Mouse (Mus musculus) ES-E14 (cell line): ENCODE data around the gene Gm11037.

ENCODE experiments used
- CHD2 ChIP-seq: IDR thresholded peaks from 2 replicates; pipeline ENCODE4 v1.6.1; 2014; ENCODE audit warnings: mild to moderate bottlenecking, low read depth, low read length, inconsistent platforms
- HCFC1 ChIP-seq: IDR thresholded peaks from 2 replicates; pipeline ENCODE4 v1.6.1; 2012; ENCODE audit warnings: low read length, inconsistent platforms, borderline replicate concordance; ENCODE audit not compliant: insufficient read depth
- MAFK ChIP-seq: IDR thresholded peaks from 2 replicates; pipeline ENCODE4 v1.6.1; 2014; ENCODE audit warnings: mild to moderate bottlenecking, low read depth, low read length, inconsistent platforms; ENCODE audit not compliant: insufficient read depth

DNA sequence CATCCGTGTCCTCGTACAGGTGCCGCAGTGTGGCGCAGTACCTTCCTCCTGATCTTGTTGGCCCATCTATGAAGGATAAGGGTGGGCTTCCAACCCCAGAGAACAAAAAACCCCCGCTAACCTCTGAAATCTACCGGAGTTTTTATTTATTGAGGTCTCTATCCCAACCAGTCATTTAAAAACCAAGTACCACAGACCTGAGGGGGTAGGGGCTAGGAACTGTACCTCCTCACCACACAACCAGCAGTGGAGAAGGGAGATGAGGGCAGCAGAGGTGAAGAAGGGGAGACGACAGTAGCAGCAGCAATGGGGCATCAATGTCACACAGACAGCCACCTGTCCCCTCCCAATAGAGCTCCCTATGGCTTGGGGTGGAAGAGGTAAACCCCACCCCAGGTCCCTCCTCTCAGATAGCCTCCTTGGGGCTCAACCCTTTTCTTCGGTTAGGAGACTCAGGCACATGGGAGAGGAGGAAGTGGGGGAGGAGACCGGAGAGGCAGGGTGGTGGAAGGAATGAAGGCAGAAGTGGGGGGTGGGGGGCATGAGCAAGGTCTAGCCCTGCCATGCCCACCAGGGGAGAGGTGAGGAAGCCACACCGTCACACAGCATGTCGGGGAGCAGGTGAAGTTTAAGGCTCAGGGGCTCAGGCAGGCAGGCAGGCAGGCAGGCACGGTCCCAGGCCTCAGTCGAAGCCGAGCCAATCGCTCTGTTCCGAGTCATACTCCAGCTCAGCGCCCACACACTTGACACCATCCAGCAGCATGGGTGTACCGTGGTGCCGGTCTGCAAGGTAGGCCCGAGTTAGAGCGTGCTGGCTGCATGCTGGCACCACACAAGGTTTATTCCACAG is 13.1 kb downstream of the Gm11037 start:
- TF ChIP-seq CHD2: no peak
- TF ChIP-seq MAFK: no peak
- no peak for TF ChIP-seq HCFC1
